Mouse (Mus musculus) retina, embryonic 14.5 days (tissue): ENCODE data around the gene Cables2.

Source experiments
- DNase-seq: peaks from one replicate; pipeline ENCODE4 v3.0.0-alpha.2; 2015; ENCODE audit warnings: low spot score

Gene Cables2

DNA sequence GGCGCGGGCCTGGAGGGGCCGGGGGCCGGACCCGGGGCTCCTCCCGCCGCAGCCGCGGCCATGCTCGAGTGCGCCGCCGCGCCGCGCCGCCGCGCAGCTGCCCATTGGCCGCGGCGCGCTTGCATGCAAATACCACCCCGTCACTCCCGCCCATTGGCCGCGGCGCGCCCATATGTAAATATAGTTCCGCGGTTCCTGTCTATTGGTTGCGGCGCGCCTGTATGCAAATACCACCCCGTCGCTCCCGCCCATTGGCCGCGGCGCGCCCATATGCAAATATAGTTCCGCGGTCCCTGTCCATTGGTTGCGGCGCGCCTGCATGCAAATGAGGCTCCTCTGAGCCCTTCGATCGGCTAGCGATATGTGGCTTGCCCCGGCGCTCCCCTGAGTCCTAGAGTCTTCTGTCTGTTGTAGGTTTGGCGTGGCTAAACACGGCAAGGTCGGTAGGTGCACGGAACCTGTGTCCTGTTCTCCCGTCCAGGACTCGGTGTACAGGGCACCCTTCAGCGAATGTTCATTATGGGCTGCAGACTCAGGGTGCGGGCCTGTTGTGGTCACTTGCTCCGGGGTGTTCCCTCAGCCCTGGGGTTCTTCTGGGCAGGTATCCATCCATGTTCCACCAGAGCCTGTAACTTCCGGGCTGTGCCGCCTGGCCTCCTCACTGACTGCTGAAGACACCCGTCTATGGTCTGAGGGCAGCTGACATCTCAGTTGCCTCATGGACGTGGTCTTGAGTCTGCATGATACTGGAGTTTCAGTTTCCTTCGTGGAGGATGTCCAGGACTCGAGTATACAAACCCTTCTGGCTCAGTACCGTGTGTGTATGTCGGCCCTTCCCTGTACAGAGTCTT lies at the start of gene Cables2:
Cables2 (minus strand) TSS at position 103 of the 851 bp plus-strand sequence.
- DNase-seq: peak; percentile 97

GRCm38 (mm10) chr2:180322674-180323355 lies 49.5 kb upstream of the Cables2 start:
- DNase-seq: no peak

GRCm38 (mm10) chr2:180320216-180320615 lies 46.9 kb upstream of the Cables2 start:
- DNase-seq: no peak

DNA sequence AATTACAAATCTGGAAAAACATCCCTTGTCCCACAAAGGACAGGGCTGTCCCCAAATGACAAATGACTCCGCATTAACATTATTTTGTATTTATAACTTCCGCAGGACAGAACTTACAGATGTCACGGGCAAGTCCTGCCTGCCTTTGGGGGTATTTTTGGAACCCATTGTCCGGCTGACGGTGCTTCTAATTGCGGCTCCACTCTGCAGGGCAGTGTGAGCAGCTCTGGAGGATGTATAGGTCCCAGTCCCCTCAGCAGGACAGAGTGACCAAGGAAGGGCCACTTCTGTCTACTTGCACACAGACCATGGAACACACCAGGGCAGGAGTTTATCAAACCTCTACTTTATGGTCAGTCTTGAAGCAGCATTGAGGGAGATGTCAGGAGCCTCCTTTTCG lies 44.3 kb upstream of the Cables2 start:
- no peak for DNase-seq

- DNase-seq: no peak
These were observed 41.0 kb upstream of the Cables2 start for GRCm38 (mm10) chr2:180314292-180314691.

DNA sequence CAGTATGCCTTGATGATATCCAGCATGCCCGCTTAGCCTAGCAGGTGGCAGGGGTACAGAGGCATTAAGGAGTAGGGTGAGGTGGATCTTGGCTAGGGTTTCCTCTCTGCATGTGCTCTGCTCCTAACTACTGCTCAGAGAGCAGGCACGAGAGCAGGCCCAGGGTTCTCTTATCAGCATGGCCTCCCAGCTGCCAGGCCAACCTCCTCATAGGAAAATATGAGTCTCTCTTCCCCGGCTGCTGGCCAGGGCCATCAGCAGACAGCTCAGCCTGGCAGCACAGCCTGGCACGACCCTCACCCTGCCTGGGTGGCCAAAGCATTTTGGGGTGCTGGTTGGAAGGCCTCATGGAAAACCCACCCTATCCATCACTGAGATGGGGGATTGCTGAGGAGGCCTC lies 37.9 kb upstream of the Cables2 start:
- no peak for DNase-seq

- no peak for DNase-seq
These were observed 34.4 kb upstream of the Cables2 start for GRCm38 (mm10) chr2:180307680-180308079.

DNA sequence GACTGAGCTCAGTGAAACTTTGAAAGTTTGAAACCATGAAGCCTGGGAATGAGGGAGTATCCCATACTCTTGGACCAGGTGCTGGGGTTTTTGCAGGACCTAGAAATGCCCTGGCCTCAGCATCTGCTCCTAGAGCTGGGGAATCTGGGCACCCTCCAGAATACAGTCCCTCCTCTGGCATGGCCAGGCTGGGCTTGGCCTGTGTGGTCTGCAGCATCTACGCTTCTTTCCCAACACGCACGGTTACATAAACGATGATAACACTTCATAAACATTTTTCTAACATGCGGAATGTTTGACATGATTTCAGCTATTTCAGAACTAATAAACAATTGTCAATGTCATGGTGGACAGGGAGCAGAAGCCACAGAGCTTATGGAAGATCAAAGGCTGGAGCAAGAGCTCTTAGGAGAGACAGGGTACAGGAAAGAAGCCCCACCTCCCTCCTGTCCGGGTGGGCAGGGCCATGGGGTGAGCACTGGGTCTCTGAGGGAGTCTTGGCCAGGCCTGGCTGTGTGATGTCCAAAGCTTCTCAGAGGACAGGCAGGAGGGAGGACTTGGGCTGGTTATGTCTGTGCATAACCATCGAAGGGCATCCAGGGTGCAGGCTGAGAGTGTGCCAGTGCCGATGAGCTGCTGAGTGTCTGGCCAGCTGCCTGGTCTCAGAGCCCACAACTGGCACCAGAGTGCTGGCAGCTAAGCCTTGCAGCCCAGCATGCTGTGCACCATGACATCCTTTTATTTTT lies 33.3 kb upstream of the Cables2 start:
- no peak for DNase-seq

DNA sequence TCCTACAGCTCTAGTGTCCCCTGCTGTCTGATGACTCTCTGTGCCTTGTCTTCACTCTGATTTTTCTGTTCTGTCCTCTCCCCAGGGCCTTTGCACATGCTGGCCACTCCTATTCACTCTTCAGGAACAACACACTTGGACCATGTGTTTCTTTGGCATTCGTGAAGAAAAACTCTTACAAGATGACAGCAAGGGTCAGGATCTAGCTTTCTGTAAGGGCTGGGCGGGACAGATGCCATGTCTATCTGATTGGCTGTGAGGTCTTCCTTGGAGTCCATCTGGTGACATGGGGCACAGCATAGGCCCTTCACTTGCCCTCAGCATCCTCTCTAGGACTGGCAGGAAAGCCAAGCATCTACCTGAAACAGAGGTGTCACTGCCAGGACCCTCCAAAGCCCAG lies 32.7 kb upstream of the Cables2 start:
- no peak for DNase-seq

GRCm38 (mm10) chr2:180305490-180305889 lies 32.2 kb upstream of the Cables2 start:
- DNase-seq: no peak

GRCm38 (mm10) chr2:180304554-180304953 lies 31.3 kb upstream of the Cables2 start:
- DNase-seq: no peak

GRCm38 (mm10) chr2:180303468-180303867 lies 30.2 kb upstream of the Cables2 start:
- no peak for DNase-seq

DNA sequence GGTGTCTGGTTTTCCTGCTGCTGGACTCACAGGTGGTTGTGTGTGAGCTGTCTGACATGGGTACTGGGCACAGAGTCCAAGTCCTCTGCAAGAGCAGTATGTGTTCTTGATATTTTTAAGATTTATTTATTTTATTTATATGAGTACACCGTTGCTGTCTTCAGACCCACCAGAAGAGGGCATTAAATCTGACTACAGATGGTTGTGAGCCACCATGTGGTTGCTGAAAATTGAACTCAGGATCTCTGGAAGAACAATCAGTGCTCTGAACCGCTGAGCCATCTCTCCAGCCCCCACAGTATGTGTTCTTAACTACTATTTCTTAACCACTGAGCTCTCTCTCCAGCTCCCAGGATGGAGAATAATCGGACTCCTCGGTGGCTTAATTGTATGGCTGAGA lies 28.9 kb upstream of the Cables2 start:
- no peak for DNase-seq

DNA sequence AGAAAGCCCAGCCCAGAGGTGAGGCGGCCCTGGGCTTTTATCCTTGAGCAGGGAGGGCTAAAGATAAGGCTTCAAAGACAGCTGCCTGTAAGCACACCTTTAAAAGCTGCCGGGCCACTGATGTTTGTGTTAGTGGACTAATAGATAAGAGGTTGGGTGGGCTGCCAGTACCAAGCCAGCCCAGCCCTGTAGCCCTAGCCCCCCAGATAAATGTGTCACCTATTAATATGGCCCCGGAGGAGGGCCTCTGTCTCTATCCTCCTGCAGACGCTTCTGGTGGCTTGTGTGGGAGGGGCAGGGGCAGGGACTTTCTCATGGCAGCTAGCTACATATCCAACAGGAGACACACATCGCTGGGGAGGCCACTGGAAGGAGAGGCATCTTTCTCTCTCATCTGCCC lies 27.5 kb upstream of the Cables2 start:
- DNase-seq: no peak

DNA sequence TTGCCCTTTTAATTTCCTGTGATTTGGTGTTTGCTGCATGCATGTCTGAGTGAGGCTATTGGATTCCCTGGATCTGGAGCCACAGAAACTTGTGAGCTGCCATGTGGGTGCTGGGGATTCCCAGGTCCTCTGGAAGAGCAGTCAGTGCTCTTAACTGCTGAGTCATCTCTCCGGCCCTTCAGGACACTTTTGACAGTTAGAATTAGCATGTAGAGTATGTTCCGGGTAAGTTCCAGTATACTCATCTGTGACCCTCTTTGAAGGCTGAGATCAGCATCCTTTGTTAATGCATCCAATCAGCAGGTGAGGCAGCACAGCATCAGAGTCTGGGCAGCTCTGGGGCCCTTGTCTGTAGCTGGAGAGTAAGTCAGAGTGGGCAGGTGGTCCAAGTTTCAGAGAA lies 27.0 kb upstream of the Cables2 start:
- DNase-seq: no peak

DNA sequence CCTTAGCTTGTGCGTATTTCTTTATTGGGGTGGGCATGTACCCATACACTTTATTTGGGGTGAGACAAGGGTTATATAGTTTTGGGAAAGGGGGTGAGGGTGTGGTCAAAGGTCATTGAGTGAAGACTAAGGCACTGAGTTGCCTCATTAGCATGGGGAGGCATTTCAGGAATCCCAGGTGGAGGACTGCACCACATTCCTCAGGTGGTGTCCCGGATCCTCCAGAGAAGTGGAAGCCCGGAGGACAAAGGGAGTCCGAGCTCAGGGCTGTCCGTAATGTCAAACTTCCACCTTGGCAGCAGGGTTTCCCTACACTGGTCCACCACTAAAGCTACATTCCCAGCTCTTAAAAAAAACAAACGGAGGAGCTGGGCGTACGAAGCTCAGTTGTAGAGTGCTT lies 19.6 kb upstream of the Cables2 start:
- no peak for DNase-seq

- no peak for DNase-seq
These were observed 18.7 kb upstream of the Cables2 start for GRCm38 (mm10) chr2:180292026-180292425.

DNA sequence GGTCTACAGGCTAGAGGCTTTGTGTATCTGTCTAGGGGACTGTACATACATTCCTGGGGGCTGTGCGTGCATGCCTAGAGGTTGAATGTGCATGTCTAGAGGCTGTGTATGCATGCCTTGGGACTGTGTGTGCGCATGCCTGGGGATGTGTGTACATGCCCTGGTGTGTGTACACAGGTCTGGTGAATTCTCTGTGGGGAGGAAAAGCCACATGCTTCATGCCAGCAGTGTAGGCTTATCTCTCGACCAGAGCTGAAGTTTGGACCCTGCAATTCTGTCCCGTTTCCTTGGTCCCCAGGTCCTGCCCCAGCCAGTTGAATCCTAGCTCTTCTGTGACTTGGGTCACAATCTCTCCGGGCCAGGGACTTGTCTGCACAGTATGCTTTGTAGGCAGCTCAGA lies 18.3 kb upstream of the Cables2 start:
- DNase-seq: no peak

DNA sequence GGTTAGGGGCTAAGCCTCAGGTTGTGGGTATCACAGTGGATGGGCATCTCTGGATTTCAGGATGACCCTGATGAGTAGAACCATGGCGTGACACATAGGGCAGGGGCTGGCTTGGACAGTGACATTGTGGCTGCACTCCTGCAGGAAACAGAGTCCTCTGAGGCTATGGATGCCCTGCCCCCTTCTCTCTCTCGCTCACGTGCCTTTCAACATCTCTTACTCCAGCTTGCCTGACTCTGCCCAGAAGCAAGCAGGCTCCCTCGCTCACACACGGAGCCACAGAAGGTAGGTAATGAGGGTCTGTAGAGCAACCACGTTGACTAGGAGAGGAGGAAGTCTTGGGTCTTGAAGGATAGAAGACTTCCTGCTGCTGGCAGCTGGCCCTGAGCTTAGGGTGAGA lies 17.2 kb upstream of the Cables2 start:
- no peak for DNase-seq

DNA sequence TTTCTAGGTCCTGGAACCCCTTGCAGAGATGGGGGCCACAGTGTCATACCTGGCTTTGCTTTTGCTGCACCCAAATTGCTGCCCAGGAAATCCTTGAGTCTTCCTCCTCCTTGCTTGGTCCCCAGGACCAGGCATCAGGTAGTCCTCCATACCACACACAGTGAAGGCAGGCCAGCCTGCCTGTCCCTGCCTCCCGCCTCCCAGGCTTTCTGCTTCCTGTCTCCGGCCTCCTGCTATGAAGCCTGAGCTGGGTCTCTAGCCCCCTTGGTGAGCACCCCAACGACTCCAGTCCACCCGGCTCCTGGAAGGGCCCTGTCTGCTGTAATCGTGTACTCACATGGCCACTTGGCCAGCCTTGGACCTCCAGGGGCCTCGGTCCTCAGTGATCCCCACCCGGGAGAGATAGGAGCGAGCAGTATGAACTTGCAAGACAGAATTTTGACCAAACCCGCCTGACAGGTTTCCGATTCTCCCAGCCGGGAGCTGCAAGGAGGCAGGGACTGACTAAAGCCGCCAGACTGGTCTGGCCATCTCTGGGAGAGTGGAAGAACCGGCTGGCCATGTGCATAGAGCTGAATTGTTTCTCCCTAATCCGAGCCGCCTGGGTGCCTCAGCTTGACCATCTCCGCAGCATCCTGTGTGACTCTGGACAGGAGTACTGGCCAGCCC lies 16.3 kb upstream of the Cables2 start, which contains the start of gene Rbbp8nl:
Rbbp8nl (minus strand) TSS at position 440 of the 669 bp plus-strand sequence.
- DNase-seq: no peak

GRCm38 (mm10) chr2:180288966-180289365 lies 15.7 kb upstream of the Cables2 start:
- no peak for DNase-seq

GRCm38 (mm10) chr2:180279321-180279720 lies 6.0 kb upstream of the Cables2 start:
- no peak for DNase-seq
